Mouse (Mus musculus) ovary, adult 10 weeks (tissue): ENCODE results near the gene Pigv. TPM values are rescaled to one million over a fixed set of nuclear protein-coding genes. Genes with fewer than 3 reads are reported as not detected.

Experiments used
- polyA plus RNA-seq: library from polyadenylated mRNA; stranded (reverse); fragments of 350-450 nt; fragmentation: Illumina TruSeq; extraction: RNeasy Lipid Tissue Mini Kit (QIAGEN cat#74804); gene quantifications from one replicate; pipeline ENCODE4 v1.2.3, GENCODE M21; 2014

Gene Pigv
- polyA plus RNA-seq: 3.8 TPM

DNA sequence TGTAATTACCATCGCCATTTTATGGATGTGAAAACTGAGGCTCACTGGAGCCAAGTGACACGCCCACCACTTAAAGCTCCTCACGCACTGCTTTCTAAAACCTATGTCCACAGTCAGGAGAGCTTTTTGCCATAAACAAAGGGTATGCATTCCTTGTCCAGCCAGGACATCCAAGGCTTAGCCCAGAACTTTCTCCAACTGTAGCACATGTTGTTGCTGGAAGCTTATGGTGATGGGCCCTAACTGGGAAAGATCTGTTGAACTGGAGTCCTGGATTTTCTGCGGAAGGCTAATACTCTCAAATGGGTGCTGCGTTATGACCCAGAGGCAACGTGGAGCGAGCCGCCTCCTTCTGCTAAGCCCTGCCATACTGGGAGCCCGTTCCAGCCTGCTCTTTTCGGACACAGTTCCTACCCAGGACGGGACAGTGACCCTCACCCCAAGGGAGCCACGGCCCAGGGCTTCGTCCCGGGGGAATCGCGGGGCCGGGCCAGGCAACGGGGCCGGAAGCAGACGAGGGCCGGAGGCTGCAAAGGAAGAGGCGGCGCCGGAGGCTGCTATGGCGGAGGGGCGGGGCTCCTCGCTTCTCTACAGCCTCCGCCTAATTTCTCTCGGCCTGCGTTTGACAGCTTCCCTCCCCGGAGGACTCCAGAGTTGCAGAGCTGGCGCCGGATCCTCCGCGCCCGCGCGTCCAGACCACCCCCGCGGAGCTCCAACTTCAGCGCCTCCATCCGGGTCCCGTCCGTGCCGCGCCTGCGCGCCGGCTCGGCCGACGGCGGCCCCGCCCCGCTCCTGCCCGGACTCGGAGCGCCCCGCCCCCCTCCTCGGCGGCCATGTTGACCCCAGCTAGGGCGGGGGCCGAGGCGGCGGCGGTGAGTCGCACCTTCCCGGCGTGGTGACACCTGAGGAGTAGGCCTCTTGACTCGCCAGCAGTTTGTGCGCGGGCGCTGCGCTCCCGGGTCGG is at the start of gene Pigv:
Gene Pigv (minus strand): TSS at position 767 of the 964 bp plus-strand sequence.

DNA sequence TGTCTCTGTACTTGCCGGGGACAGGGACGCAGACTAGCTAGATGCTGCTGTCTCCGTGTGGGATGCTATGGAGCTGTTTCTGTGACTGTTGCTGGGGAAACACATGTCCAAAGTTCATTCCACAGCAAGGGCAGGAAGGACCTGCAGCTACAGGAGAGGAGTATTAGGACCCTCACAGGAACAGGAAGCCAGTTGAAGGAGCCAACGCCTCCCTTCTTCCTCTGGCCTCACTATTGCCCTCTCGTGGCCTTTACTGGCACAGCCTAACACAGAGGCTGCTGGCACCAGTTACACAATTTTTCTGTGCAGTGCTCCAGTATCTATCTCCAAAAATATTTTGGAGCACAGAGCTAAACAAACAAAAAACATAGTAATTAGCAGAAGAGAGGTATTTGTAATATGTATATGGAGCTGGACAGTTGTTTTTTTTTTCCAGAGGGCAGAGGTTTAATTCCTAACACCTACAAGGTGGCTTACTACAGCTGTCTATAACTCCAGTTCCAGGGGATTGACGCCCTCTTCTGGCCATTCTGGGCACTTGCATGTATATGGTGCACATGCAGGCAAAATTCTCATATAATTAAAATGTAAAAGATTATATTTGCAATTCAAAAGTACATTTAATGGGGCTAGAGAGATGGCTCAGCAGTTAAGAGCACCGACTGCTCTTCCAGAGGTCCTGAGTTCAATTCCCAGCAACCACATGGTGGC is 22.3 kb downstream of the Pigv start, which contains the start of gene Zdhhc18:
Gene Zdhhc18 (minus strand): TSS at position 166 of the 711 bp plus-strand sequence.

Other genes with a start within 250 kb of the Pigv start
- 0.46 TPM for gene Tent5b, start 192.5 kb downstream of the Pigv start, polyA plus RNA-seq
- not detected for gene Trnp1, start 174.1 kb downstream of the Pigv start, polyA plus RNA-seq
- gene Kdf1, start 153.7 kb downstream of the Pigv start, polyA plus RNA-seq: not detected
- gene Nudc, start 126.7 kb downstream of the Pigv start, polyA plus RNA-seq: 38.6 TPM
- not detected for gene Nr0b2, start 119.3 kb downstream of the Pigv start, polyA plus RNA-seq
- not detected for gene Gpatch3, start 97.9 kb downstream of the Pigv start, polyA plus RNA-seq
- not detected for gene Gpn2, start 88.3 kb downstream of the Pigv start, polyA plus RNA-seq
- not detected for gene Sfn, start 70.5 kb downstream of the Pigv start, polyA plus RNA-seq
- 2.2 TPM for gene Zdhhc18, start 22.5 kb downstream of the Pigv start, polyA plus RNA-seq
- gene Arid1a, start 84.1 kb upstream of the Pigv start, polyA plus RNA-seq: 28.5 TPM
- 0.63 TPM for gene Rps6ka1, start 215.2 kb upstream of the Pigv start, polyA plus RNA-seq